Mouse (Mus musculus) gastrocnemius, postnatal 14 days (tissue): ENCODE measurements around the gene Pcdh15. TPM values are rescaled to one million over a fixed set of nuclear protein-coding genes. Genes with fewer than 3 reads are reported as not detected.

Experiments
- DNase-seq: peaks from one replicate; pipeline ENCODE4 v3.0.0; 2021; ENCODE audit warnings: mixed read lengths
- intact Hi-C: fragments of 180-260 bp; cut with DNase I; formaldehyde crosslinking; loops from one replicate; pipeline ENCODE4 v1.15.1; 2025; ENCODE audit warnings: low total_unique reads
- total RNA-seq, 2 experiments: library from RNA; stranded (reverse); gene quantifications; 2 replicates each; pipeline ENCODE4 v1.2.3; 2021

Gene Pcdh15
- total RNA-seq, 2 experiments from 2014 or later, result 0.08 to 0.31 TPM

- intact Hi-C loops, result no loop called here
- DNase-seq, result no peak
Measured at GRCm38 (mm10) chr10:74403111-74403510, 1304.0 kb downstream of the Pcdh15 start.

- intact Hi-C loops, result no loop called here
Measured at GRCm38 (mm10) chr10:74414021-74414420, 1314.9 kb downstream of the Pcdh15 start.

GRCm38 (mm10) chr10:74414945-74415344 lies 1315.8 kb downstream of the Pcdh15 start:
- no peak for DNase-seq
- intact Hi-C loops, result no loop called here

More at GRCm38 (mm10) chr10:74414021-74414420, 1314.9 kb downstream of the Pcdh15 start:
- no peak for DNase-seq

GRCm38 (mm10) chr10:74415359-74415758 lies 1316.2 kb downstream of the Pcdh15 start:
- no peak for DNase-seq
- intact Hi-C loops, result no loop called here

GRCm38 (mm10) chr10:74415949-74416348 lies 1316.8 kb downstream of the Pcdh15 start:
- no peak for DNase-seq
- intact Hi-C loops, result no loop called here

- intact Hi-C loops, result no loop called here
- DNase-seq, result no peak
Measured at GRCm38 (mm10) chr10:74450069-74450468, 1350.9 kb downstream of the Pcdh15 start.

GRCm38 (mm10) chr10:74463972-74464371 lies 1364.8 kb downstream of the Pcdh15 start:
- no peak for DNase-seq
- intact Hi-C loops, result no loop called here

GRCm38 (mm10) chr10:74480779-74481178 lies 1381.6 kb downstream of the Pcdh15 start:
- DNase-seq, result no peak
- intact Hi-C loops, result no loop called here

- no peak for DNase-seq
Measured at GRCm38 (mm10) chr10:74512315-74512714, 1413.2 kb downstream of the Pcdh15 start.

GRCm38 (mm10) chr10:74513743-74514142 lies 1414.6 kb downstream of the Pcdh15 start:
- intact Hi-C loops, result no loop called here
- DNase-seq, result no peak

More at GRCm38 (mm10) chr10:74512315-74512714, 1413.2 kb downstream of the Pcdh15 start:
- intact Hi-C loops, result no loop called here

GRCm38 (mm10) chr10:74538371-74538770 lies 1439.2 kb downstream of the Pcdh15 start:
- intact Hi-C loops, result no loop called here
- DNase-seq, result no peak

- intact Hi-C loops, result no loop called here
- no peak for DNase-seq
Measured at GRCm38 (mm10) chr10:74555326-74555725, 1456.2 kb downstream of the Pcdh15 start.

GRCm38 (mm10) chr10:74569603-74570002 lies 1470.5 kb downstream of the Pcdh15 start:
- intact Hi-C loops, result no loop called here
- DNase-seq, result no peak

- DNase-seq, result no peak
- intact Hi-C loops, result no loop called here
Measured at GRCm38 (mm10) chr10:74579924-74580323, 1480.8 kb downstream of the Pcdh15 start.

GRCm38 (mm10) chr10:74591799-74592198 lies 1492.7 kb downstream of the Pcdh15 start:
- DNase-seq, result no peak
- intact Hi-C loops, result no loop called here

GRCm38 (mm10) chr10:74607683-74608082 lies 1508.5 kb downstream of the Pcdh15 start:
- DNase-seq, result no peak
- intact Hi-C loops, result no loop called here

- intact Hi-C loops, result no loop called here
Measured at GRCm38 (mm10) chr10:74621837-74622236, 1522.7 kb downstream of the Pcdh15 start.

GRCm38 (mm10) chr10:74625715-74626114 lies 1526.6 kb downstream of the Pcdh15 start:
- intact Hi-C loops, result no loop called here
- DNase-seq, result no peak

More at GRCm38 (mm10) chr10:74621837-74622236, 1522.7 kb downstream of the Pcdh15 start:
- no peak for DNase-seq

- no peak for DNase-seq
- intact Hi-C loops, result no loop called here
Measured at GRCm38 (mm10) chr10:74626596-74626995, 1527.5 kb downstream of the Pcdh15 start.

- DNase-seq, result no peak
- intact Hi-C loops, result no loop called here
Measured at GRCm38 (mm10) chr10:74631314-74631713, 1532.2 kb downstream of the Pcdh15 start.

- intact Hi-C loops, result no loop called here
- no peak for DNase-seq
Measured at GRCm38 (mm10) chr10:74637040-74637439, 1537.9 kb downstream of the Pcdh15 start.

GRCm38 (mm10) chr10:74642125-74642524 lies 1543.0 kb downstream of the Pcdh15 start:
- DNase-seq, result no peak
- intact Hi-C loops, result no loop called here
